Mouse (Mus musculus) stomach, embryonic 15.5 days (tissue): Measurements from ENCODE around the gene Ngp. TPM values are rescaled to one million over a fixed set of nuclear protein-coding genes. Genes with fewer than 3 reads are reported as not detected.

Source experiments
- ATAC-seq: fragments of 200-750 bp; cut with Nextera tagmentation; 2 replicates; pipeline ENCODE4 v1.8.0; 2017; ENCODE audit warnings: low read depth, moderate number of reproducible peaks, moderate TSS enrichment; ENCODE audit not compliant: insufficient read depth, low FRiP score
- H3K27ac ChIP-seq: fragments of 300-500 bp; sonication (generic); 2 replicates; pipeline ENCODE4 v1.5.1; 2015; ENCODE audit warnings: mild to moderate bottlenecking, inconsistent platforms
- H3K27me3 ChIP-seq: fragments of 300-500 bp; sonication (generic); replicated peaks from 2 replicates; pipeline ENCODE4 v1.6.1; 2015; ENCODE audit warnings: inconsistent platforms
- H3K36me3 ChIP-seq: fragments of 300-500 bp; sonication (generic); 2 replicates; pipeline ENCODE4 v1.6.1; 2015; ENCODE audit warnings: inconsistent platforms
- H3K4me1 ChIP-seq: fragments of 300-500 bp; sonication (generic); 2 replicates; pipeline ENCODE4 v1.6.1; 2015; ENCODE audit warnings: inconsistent platforms
- H3K4me2 ChIP-seq: fragments of 300-500 bp; sonication (generic); 2 replicates; pipeline ENCODE4 v1.6.1; 2015; ENCODE audit warnings: mild to moderate bottlenecking, inconsistent platforms
- H3K4me3 ChIP-seq: fragments of 300-500 bp; sonication (generic); replicated peaks from 2 replicates; pipeline ENCODE4 v1.5.1; 2015; ENCODE audit warnings: inconsistent platforms
- H3K9ac ChIP-seq: fragments of 300-500 bp; sonication (generic); 2 replicates; pipeline ENCODE4 v1.6.1; 2015; ENCODE audit warnings: inconsistent platforms
- H3K9me3 ChIP-seq: fragments of 300-500 bp; sonication (generic); 2 replicates; pipeline ENCODE4 v1.6.1; 2016; ENCODE audit warnings: inconsistent platforms
- WGBS: fragments of 180-500 bp; shearing (Covaris S2); methylation state at CpG from one replicate; pipeline ENCODE4 v1.1.7; 2015; 5-methylcytosine and 5-hydroxymethylcytosine counted together
- polyA plus RNA-seq: library from polyadenylated mRNA; unstranded; fragments of >200 nt; fragmentation: Nextera tagmentation; extraction: Ambion mirVana; gene quantifications from 2 replicates; pipeline ENCODE4 v1.2.1, GENCODE M21; 2015

The Ngp gene
- polyA plus RNA-seq, 1 experiment from 2014 or later: 64.5 TPM

GRCm38 (mm10) chr9:110466179-110466578 is 46.6 kb downstream of the Ngp start:
- H3K4me3 ChIP-seq: no peak overlapping the region
- no peak for ATAC-seq
- WGBS: 80% methylated on average over 3 of the region's 3 CpGs

More at GRCm38 (mm10) chr9:110466179-110466578, 46.6 kb downstream of the Ngp start:
- Histone ChIP-seq H3K27ac (no peak overlapping the region), H3K4me1 (no peaks in the 10 kb centered on the region), H3K9ac (no peak overlapping the region), H3K36me3 (no peaks in the 10 kb centered on the region), H3K9me3 (no peaks in the 10 kb centered on the region), H3K27me3 (no peaks in the 10 kb centered on the region), H3K4me2 (no peak overlapping the region)

Other genes starting within 250 kb of the Ngp start
- gene Cspg5, start 176.0 kb upstream of the Ngp start, polyA plus RNA-seq: 4.3 and 5.1 TPM in 2 replicates
- gene Elp6, start 114.6 kb upstream of the Ngp start, polyA plus RNA-seq: 21.0 and 22.8 TPM in 2 replicates
- 38.1 and 38.5 TPM in 2 replicates for gene Scap, start 86.5 kb upstream of the Ngp start, polyA plus RNA-seq
- gene Ptpn23, start 11.5 kb upstream of the Ngp start, polyA plus RNA-seq: 16.4 and 17.2 TPM in 2 replicates
- gene Klhl18, start 56.9 kb downstream of the Ngp start, polyA plus RNA-seq: 7.4 and 7.7 TPM in 2 replicates
- 0.95 and 1.1 TPM in 2 replicates for gene Kif9, start 57.2 kb downstream of the Ngp start, polyA plus RNA-seq
- gene Setd2, start 112.8 kb downstream of the Ngp start, polyA plus RNA-seq: 31.1 and 31.9 TPM in 2 replicates
- gene Nradd, start 204.7 kb downstream of the Ngp start, polyA plus RNA-seq: 28.5 and 30.5 TPM in 2 replicates
- gene Nbeal2, start 234.4 kb downstream of the Ngp start, polyA plus RNA-seq: 6.2 and 6.9 TPM in 2 replicates
- gene Ccdc12, start 236.8 kb downstream of the Ngp start, polyA plus RNA-seq: 146 and 160 TPM in 2 replicates